Mouse (Mus musculus): ENCODE measurements around the gene Adcy2. TPM values are rescaled to one million over a fixed set of nuclear protein-coding genes. Genes with fewer than 3 reads are reported as not detected.

The Adcy2 gene
- total and polyA plus RNA-seq, 2 experiments from 2014 or later = 11.3 to 32.8 TPM

DNA sequence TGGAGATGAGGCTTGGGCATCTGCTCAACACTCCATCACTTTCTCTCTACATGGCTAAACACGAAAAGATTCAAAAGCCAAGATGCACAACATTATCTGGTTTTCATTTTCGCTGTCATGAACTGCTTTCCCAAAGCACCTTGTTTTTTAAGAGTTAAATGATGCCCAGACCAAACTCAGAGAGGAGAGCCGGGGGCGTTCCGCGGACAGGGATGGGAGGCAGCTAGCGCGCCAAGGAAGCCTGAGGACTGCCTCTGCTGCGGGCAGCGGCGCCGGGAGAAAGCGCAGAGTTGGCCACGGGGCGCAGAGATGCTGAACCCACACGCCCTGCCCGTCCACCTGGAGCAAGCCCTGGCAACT is 803 bp downstream of the Adcy2 start:
- peak overlapping the region; percentile 67 for H3K4me3 ChIP-seq (ENCODE audit: low read depth, low read length)
- no peaks in the 10 kb centered on the region for H3K27me3 ChIP-seq (ENCODE audit: insufficient read depth, low read length)
- DNase-seq (no peak), ATAC-seq (peak; percentile 25)
- TF ChIP-seq CTCF (IDR thresholded peaks at IDR 0.05; ENCODE audit: low read depth) = no peak
- WGBS = under 1% methylated on average over 17 of the region's 17 CpGs
- peak overlapping the region; percentile 54 for H3K27ac ChIP-seq (ENCODE audit: low read depth, low read length)
- H3K9me3 ChIP-seq (ENCODE audit: low read length) = no peaks in the 10 kb centered on the region
- H3K4me2 ChIP-seq (ENCODE audit: low read depth) = peak overlapping the region; percentile 83
- H3K9ac ChIP-seq = peak overlapping the region; percentile 73
- H3K36me3 ChIP-seq (ENCODE audit: insufficient read depth) = no peaks in the 10 kb centered on the region
- peaks cover 3% of the 10 kb centered on the region; the same call in 1 of the 2 replicates for H3K4me1 ChIP-seq (ENCODE audit: insufficient read depth)

DNA sequence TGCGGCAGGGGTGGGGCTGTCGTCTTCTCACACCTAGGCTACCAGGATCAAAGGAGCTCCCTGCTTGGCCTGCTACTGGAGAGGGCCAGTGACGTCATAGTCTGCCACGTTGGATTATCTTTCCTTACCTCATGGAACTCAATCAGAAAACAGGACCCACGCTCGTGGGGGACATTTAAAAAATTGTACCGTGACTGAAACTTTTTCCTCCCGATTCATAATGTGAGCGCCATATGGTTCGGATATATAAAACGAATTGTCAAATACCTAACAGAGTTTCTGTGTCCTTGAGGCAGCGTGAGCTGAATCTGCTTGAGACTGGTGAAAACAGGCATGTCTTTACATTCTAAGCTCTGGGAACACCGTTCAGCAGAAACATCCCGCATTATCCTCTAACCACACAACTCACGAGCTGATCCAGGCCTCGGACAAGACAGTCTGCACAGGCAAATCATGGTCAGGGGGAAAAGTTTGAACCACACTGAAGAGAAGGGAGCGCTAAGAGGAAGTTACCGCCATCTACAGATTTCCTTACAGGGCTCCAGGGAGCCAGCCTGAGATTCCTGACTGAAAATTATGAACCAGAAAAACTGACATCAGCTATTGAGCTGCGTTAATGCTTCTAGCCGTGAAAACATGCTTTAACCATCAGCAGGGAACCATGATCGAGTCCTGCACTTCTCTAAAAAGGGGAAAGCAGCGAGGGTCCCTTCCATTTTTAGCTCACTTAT is 1.4 kb downstream of the Adcy2 start:
- Histone ChIP-seq H3K36me3 (ENCODE audit: insufficient read depth) (no peaks in the 10 kb centered on the region), H3K9me3 (ENCODE audit: low read length) (no peaks in the 10 kb centered on the region), H3K9ac (peak overlapping the region; percentile 73), H3K4me2 (ENCODE audit: low read depth) (peak overlapping the region; percentile 83), H3K4me3 (ENCODE audit: low read depth, low read length) (peak overlapping the region; percentile 67), H3K27me3 (ENCODE audit: insufficient read depth, low read length) (no peaks in the 10 kb centered on the region), H3K27ac (ENCODE audit: low read depth, low read length) (0 out of 2 replicates have a peak overlapping the region, but pooled peaks have one; percentile 30), H3K4me1 (ENCODE audit: insufficient read depth) (peaks cover 3% of the 10 kb centered on the region; the same call in 1 of the 2 replicates)
- peak; percentile 32; the same call in 1 of the 2 replicates for TF ChIP-seq CTCF (IDR thresholded peaks at IDR 0.05; ENCODE audit: low read depth)
- DNase-seq (peak; percentile 57), ATAC-seq (0 out of 2 replicates have a peak, but pooled peaks have one; percentile 4)
- 8% methylated on average over 22 of the region's 22 CpGs for WGBS

DNA sequence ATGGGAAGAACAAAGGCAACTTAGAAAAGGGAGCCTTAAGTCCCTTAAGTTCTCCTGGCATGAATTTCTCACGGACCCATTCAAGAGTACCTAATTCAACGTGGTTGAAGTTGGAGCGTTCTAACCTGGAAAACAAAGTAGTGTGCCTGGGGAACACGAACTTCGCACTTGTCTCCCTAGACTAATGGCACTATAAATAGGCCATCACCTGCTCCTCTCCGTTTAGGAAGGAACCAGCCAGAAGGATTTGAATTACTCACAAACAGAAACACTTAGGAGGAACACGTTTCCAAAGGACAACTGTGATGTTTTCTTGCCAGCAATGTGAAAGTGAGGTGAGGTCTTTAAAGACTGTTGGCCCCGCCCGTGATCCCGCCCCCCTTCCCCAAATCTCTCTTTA is 2.0 kb downstream of the Adcy2 start:
- Histone ChIP-seq H3K9me3 (ENCODE audit: low read length) (no peaks in the 10 kb centered on the region), H3K4me3 (ENCODE audit: low read depth, low read length) (peak overlapping the region; percentile 67), H3K27me3 (ENCODE audit: insufficient read depth, low read length) (no peaks in the 10 kb centered on the region), H3K27ac (ENCODE audit: low read depth, low read length) (no peak overlapping the region), H3K4me1 (ENCODE audit: insufficient read depth) (peaks cover 3% of the 10 kb centered on the region; the same call in 1 of the 2 replicates), H3K4me2 (ENCODE audit: low read depth) (peak overlapping the region; percentile 83), H3K36me3 (ENCODE audit: insufficient read depth) (no peaks in the 10 kb centered on the region), H3K9ac (no peak overlapping the region)
- no peak for TF ChIP-seq CTCF (IDR thresholded peaks at IDR 0.05; ENCODE audit: low read depth)
- WGBS = 36% methylated on average over 10 of the region's 10 CpGs
- no peak for DNase-seq
- ATAC-seq = no peak

DNA sequence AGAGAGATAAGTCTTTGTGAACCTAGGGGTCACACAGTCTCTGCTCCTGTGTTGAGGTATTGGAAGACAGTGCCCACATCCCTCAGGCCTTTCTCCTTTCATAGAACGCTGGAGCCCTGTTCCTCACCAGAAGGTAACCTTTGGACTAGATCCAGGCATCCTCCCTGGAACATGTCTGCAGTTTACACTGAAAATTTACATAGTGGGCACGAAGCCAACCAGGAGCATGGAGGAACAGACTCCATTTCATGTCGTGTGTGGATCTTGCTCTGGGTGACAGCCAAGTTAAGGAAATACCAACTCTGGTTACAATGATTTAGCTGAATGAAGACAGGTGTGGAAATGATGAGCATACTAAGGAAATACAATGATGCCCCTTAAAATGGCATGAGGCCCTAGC is 2.7 kb downstream of the Adcy2 start:
- no peaks in the 10 kb centered on the region for H3K9me3 ChIP-seq (ENCODE audit: low read length)
- ATAC-seq (no peak), DNase-seq (peak; percentile 30)
- H3K9ac ChIP-seq = no peak overlapping the region
- 38% methylated on average over 3 of the region's 3 CpGs for WGBS
- H3K4me1 ChIP-seq (ENCODE audit: insufficient read depth) = peaks cover 3% of the 10 kb centered on the region; the same call in 1 of the 2 replicates
- no peak overlapping the region for H3K27ac ChIP-seq (ENCODE audit: low read depth, low read length)
- TF ChIP-seq CTCF (IDR thresholded peaks at IDR 0.05; ENCODE audit: low read depth) = no peak
- no peak overlapping the region for H3K4me3 ChIP-seq (ENCODE audit: low read depth, low read length)
- H3K27me3 ChIP-seq (ENCODE audit: insufficient read depth, low read length) = no peaks in the 10 kb centered on the region
- no peak overlapping the region for H3K4me2 ChIP-seq (ENCODE audit: low read depth)
- H3K36me3 ChIP-seq (ENCODE audit: insufficient read depth) = no peaks in the 10 kb centered on the region

DNA sequence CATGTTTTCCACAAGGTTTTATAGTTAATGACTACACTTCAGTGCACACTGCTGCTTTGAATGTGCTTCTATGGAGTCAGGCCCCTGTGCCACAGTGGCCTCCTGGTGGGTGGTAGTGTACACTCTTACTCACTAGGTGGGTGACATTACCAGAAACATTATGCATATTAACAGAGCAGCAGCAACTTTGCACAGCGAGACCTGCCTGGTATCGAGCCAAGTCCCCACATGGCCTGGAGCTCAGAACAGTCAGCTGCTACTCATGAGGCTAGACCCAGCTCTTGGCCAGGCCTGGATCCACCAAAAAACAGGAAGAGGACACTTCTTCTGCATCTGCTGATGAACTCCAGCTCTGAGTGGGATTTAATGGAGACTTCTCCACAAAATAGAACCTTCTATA is 13.6 kb downstream of the Adcy2 start:
- H3K4me1 ChIP-seq (ENCODE audit: insufficient read depth) = no peaks in the 10 kb centered on the region
- H3K4me3 ChIP-seq (ENCODE audit: low read depth, low read length) = no peak overlapping the region
- TF ChIP-seq CTCF (IDR thresholded peaks at IDR 0.05; ENCODE audit: low read depth) = no peak
- H3K36me3 ChIP-seq (ENCODE audit: insufficient read depth) = no peaks in the 10 kb centered on the region
- H3K4me2 ChIP-seq (ENCODE audit: low read depth) = no peak overlapping the region
- no peaks in the 10 kb centered on the region for H3K9me3 ChIP-seq (ENCODE audit: low read length)
- no peak for DNase-seq
- ATAC-seq = no peak
- no peak overlapping the region for H3K9ac ChIP-seq
- 58% methylated on average over 2 of the region's 2 CpGs for WGBS
- no peak overlapping the region for H3K27ac ChIP-seq (ENCODE audit: low read depth, low read length)
- H3K27me3 ChIP-seq (ENCODE audit: insufficient read depth, low read length) = no peaks in the 10 kb centered on the region

DNA sequence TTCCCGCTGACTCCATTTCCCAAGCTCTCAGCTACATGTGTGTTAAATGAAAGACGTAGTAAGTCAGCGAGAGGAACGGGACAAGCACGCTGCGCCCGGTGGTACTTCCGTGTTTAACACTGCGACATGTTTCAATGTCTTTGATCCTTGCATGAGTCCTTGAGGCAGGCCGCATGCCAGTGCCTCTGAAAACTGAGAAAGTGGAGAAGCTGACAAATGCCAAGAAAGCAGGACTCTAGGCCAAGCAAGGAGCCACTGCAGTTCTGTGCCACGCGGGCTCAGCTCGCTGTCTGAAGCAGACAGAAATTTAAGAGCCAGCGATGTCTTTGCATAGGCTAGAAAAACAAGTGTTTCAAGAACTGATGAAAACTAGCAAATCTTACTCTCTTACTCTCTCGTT is 15.3 kb downstream of the Adcy2 start:
- no peak for TF ChIP-seq CTCF (IDR thresholded peaks at IDR 0.05; ENCODE audit: low read depth)
- no peak overlapping the region for H3K4me3 ChIP-seq (ENCODE audit: low read depth, low read length)
- DNase-seq = peak; percentile 29
- H3K9me3 ChIP-seq (ENCODE audit: low read length) = no peaks in the 10 kb centered on the region
- H3K36me3 ChIP-seq (ENCODE audit: insufficient read depth) = no peaks in the 10 kb centered on the region
- H3K9ac ChIP-seq = no peak overlapping the region
- H3K4me1 ChIP-seq (ENCODE audit: insufficient read depth) = no peaks in the 10 kb centered on the region
- no peak overlapping the region; the same call in 1 of the 2 replicates for H3K27ac ChIP-seq (ENCODE audit: low read depth, low read length)
- peak; percentile 56 for ATAC-seq
- WGBS = 76% methylated on average over 15 of the region's 15 CpGs
- H3K4me2 ChIP-seq (ENCODE audit: low read depth) = no peak overlapping the region
- no peaks in the 10 kb centered on the region for H3K27me3 ChIP-seq (ENCODE audit: insufficient read depth, low read length)

DNA sequence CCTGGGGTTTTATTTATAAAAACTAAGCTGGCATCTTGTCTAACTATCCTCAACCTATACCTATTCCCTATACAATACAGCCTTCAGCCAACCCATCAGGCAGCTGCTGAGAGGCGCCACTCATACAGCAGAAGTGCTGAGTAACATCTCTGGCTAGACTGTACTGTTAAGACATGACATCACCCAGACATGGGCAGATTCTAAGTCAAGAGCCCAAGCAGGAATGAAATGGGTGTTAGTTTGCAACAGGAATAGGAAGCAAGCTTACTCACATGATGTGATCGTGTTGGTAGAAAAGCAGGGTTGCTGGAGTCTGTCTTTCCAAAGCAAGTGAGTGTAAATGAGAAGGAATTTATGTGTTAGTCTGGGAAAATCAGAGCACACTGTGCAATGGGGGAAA is 18.3 kb downstream of the Adcy2 start:
- 91% methylated on average over 2 of the region's 2 CpGs for WGBS
- DNase-seq = no peak
- Histone ChIP-seq H3K4me3 (ENCODE audit: low read depth, low read length) (no peak overlapping the region), H3K27ac (ENCODE audit: low read depth, low read length) (no peak overlapping the region), H3K9ac (no peak overlapping the region), H3K27me3 (ENCODE audit: insufficient read depth, low read length) (no peaks in the 10 kb centered on the region), H3K9me3 (ENCODE audit: low read length) (no peaks in the 10 kb centered on the region), H3K4me2 (ENCODE audit: low read depth) (no peak overlapping the region), H3K36me3 (ENCODE audit: insufficient read depth) (no peaks in the 10 kb centered on the region), H3K4me1 (ENCODE audit: insufficient read depth) (no peaks in the 10 kb centered on the region)
- ATAC-seq = no peak
- TF ChIP-seq CTCF (IDR thresholded peaks at IDR 0.05; ENCODE audit: low read depth) = no peak

All from forebrain, postnatal 0 days (tissue).